Mouse (Mus musculus): Measurements from ENCODE around the gene Neurl3. TPM values are rescaled to one million over a fixed set of nuclear protein-coding genes. Genes with fewer than 3 reads are reported as not detected.

Neurl3 gene
- total RNA-seq, 2 experiments from 2014 or later = 0.55 to 0.67 TPM

DNA sequence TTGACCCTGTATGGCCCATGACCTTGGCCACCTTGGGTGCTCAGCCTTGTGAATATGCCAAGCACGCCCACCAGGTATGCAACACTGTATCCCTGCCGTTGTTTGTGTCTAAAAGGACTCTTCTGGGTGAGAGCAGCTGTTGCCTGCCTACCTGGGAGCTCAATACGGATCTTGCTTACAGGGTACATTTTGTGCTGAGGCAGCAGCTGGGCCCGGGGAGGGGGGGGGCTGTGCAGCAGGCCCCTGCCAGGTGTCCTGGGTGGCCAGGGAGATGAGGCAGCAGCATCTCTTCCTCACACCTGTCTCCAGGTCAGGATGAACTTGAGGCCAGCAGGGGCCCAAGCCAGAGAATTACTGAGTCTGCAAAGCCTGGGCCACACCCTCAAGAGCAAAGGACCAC is 23.6 kb upstream of the Neurl3 start:
- no peak for DNase-seq (ENCODE audit: low spot score in 2 of 2)

DNA sequence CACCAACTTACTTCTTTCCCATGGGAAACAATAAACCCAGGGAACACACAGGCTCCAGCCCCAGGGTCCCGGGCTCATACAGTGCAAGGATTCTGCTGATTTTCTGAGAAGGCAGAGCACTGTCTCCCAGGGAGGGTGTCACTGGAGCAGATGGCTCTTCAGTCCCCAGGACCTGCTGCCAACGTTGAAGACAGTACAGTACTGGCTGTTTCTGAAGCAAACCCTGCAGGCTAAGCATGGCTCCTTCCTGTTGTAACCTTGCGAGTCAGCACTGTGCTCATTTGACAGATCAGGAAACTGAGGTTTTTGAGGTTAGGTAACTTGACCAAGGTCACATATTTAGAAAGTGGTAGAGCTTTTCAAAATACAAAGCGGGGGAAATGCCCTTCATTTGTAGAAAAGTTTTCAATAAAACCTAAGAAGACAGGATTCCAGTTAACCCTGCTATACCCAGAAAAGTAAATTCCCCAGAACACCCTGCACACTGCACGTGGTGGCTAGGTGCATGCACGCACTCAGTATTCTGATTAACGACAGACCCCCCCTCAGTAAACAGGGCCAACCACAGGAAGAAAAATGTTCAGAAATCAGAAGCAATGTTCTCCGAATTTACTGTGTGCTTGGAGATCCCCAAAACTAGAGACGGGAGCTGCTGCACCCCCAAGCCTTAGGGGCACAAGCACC is 22.1 kb upstream of the Neurl3 start:
- no peak for DNase-seq (ENCODE audit: low spot score in 2 of 2)

DNA sequence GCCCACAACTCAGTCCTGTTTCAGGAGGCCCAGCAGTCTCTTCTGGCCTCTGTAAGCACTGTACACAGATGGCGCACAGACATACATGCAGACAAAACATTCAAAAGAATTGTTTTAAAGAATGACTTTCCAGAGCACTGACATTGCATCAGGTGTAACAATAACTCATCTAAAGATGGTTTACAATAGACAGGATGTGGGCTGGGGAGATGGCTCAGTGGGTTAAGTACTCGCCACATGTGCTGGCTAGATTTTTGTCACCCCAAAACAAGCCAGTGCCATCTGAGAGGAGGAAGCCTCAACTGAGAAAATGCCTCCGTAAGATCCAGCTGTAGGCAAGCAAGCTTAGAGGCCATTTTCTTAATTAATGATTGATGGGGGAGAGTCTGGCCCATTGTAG is 19.9 kb upstream of the Neurl3 start:
- DNase-seq (ENCODE audit: low spot score in 2 of 2) = no peak

DNA sequence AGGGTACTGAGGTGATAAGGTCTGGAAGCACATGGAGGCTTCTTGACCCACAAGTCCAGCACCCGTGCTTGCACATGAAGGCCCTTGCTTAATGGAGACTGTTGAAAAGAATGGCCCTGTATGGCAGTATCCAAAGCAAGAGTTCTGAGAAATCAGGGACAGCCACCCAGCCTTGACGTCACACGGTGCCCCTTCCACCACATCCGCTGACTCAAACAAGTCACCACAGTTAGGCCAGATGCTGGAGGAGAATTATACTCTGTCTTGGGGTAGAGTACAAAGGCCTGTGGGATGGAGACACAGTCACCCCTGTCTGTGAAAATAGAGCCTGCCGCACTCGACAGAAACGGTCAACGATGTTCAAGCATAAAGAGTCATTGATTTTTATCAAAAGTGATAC is 19.0 kb upstream of the Neurl3 start:
- no peak for DNase-seq (ENCODE audit: low spot score in 2 of 2)

DNA sequence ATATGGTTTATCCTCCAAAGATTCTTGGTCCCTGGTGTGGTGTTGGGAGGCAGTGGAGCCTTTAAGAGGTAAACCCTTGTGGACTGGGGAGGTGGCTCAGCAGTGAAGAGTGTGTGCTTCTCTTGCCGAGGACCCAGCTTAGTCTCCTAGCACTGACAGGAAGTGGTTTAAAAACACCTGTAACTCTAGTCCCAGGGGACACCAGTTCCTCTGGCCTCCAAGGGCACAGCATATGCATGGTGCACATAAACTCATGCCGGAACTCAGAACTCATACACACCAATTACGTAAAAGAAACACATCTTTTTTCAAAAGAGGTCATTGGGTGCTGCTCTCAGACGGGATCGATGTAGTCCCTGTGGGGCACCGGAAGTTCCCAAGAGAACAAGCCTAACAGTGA is 7.4 kb upstream of the Neurl3 start:
- no peak for DNase-seq (ENCODE audit: low spot score in 2 of 2)

DNA sequence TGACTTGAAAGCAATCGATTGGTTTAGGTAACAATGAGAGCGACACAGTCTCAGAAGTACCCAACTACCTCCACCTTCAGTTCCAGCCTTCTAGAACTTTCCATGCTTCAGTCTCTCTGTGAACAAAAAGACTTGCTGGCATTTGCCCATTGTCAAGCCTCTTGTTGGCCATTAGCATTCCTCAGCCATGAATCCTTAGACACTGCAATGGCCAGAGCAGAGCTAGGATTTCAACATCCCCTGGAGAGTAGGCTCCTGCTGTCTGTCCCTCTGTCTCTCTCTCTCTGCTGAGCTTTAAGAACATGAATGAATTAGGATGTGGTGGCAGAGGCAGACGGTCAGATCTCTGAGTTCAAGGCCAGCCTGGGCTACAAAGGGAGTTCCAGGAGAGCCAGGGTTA is 6.5 kb upstream of the Neurl3 start:
- no peak for DNase-seq (ENCODE audit: low spot score in 2 of 2)

DNA sequence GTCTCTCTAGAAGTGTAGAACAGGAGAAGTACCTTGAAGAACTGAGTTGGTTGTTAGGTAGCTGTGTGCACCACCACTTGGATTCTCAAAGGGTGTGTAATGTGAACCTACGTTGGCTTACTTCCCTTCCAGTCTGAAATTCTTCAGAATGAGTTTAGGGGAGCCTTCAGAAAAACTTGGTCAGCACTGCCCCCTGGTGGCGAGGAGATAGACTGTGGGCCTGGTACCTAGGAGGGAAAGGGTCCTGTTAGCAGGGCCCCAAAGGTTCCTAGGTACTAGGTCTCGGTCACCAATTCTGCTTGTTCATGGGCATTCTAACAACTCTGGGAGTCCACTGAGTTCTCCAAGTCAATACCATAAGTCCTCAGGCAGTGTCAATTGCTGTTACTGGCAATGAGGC is 4.7 kb upstream of the Neurl3 start:
- DNase-seq (ENCODE audit: low spot score in 2 of 2) = peak; percentile 65 to 79

DNA sequence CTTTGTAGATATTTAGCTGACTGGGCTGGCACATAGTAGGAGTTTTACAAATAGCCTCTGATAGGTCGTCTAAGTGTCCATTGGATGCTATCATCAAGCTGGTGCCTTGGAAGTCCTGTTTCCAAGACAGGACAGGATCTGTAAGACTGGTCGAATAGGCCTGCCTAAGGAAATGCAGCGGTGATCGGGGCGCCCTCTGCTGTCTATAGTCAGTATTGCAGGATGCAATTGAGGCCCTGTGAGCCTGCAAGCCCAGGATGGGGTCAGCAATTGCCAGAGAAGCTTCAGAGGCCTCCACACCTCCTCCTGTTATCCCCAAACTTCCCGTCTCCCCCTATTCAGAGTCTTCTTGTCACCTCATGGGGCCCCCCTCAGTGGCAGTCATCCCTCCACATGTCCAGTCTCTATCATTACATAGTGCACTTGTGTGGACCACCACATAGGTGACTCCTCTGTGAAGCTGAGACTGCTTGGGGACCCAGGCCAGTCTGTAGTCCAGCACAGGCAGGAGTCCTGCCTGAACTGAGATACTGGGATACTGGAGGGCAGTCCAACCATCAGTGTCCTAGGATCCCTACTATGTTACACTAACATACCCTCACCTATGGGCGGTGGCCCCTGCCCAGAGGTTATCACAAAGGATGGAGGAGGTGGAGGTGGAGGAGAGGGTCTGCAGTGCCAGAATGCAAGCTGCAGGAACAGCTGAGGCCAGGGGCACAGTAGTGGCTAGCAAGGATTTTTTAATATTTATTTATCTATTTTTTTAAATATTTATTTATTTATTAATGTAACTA is 3.0 kb upstream of the Neurl3 start:
- DNase-seq (ENCODE audit: low spot score in 2 of 2) = peak; percentile 71 to 72

DNA sequence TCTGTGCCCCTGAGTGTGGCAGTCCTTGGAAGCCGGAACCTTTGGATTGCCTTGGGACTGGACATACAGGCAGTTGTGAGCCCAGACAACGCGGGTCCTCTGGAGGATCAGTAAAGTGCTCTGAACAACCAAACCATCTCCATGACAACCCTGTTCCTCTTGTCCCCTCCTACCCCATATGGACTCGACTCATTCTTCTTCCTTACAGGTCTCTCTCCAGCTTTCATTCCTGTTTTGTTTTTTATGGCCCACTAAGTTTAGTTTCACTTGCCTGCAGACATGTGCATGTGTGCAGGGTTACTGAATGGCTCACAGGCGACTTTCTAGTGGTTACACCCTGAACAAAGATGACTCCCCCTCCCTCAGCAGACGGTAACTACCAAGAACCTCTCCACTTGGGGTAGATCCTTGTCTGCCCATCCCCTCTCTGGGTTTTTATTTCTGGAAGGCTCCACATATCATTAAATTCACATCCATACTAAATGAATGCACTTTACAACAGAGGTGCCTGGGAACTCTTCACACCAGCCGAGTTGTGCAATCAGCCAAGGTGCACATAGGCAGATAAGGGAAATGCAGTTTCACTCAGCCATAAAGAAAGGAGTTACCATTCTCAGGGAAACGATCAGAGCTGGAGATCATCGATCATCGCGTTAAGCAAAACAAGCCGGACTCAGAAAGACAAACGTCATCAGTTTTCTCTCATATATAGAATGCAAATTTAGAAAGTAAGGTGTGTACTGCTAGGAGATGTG is 1.3 kb upstream of the Neurl3 start:
- no peak for DNase-seq (ENCODE audit: low spot score in 2 of 2)

DNA sequence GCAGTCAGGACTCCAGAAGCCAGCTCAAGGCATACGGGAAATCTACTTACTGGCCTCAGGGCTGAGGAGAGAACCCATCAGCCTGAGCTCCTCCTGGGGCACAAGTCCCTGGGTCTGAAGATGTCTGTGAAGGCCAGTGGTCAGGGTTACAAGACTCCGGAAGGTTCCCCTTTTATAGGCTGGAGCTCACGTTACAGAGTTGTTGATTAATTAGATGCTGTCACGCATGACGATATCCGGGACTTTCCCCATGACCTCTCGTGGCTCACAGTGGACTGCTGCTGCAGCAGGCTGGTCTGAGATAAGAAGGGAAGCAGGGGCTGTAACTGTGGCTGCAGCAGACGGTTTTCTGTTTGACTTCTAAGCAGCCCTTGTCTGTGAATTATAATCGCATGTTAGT is 1.2 kb downstream of the Neurl3 start:
- no peak for DNase-seq (ENCODE audit: low spot score in 2 of 2)

DNA sequence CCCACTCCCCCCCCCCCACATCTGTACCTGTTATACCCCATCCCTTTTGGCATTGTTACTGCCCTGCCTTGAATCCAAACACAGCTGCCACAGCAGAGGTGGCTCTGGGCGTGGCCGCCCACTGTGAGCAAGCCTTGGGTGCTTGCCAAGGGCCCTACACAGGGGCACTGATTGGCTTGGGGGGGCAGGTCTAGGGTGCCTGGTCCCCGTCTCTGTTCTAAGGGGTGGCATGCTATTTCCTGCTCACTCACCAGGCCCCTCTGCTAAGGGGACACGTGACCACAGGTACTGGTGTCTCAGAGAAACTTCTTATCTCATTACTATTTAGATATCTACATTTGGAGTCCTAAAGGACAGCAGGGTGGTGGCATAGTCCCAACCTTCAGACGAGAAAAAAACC is 1.9 kb downstream of the Neurl3 start:
- no peak for DNase-seq (ENCODE audit: low spot score in 2 of 2)

DNA sequence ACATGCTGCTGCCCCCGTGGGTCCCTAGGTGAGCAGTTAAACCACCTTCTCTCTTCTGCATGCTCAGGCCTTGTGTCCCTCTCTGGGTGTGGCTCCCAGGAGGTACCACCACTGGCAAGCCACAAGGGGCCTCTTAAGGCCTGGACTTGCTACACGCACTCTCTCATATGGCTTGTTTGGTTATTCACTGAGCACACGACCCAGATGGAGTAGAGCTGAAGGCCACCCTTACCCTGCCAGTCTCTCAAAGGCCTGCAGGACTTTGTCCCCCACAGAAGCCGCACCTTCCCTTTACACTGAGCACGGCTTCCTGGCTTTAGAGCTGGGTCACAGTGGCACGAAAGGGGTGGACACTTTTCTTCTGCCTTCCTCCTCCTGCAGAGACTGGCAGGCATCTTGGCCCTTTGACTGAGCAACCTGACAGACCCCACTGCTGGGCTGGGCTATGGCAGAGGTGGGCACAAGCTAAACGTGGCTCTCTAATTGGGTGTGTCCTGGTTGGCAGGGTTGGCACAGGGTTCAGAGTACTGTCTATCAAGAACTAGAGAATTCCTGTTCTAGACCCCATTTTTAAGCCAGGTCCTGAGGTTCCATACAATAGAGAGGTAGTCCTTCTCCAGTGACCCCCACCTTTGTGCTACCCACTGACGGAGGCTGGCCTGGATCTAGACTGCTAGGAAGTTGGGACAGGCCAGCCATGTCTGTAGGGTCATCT is 2.8 kb downstream of the Neurl3 start:
- DNase-seq (ENCODE audit: low spot score in 2 of 2) = no peak

DNA sequence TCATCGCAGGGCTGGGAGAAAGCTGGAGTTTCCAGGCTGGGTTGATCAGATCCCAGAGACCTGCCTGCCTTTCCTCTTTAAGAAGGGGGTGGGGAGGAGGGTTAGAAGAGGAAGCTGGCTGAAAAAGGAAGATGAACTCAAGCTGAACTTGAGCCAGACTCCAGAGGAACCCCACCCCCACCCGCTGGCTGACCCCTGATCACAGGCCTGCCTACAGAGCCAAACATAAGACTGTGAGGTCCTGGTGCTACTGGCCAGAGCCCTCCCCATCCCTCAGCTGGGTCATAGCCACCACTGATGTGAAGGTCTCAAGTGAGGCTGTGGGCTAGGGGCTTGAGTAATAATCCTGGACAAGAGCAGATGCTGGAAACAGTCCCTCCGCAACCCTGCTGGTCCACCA is 3.8 kb downstream of the Neurl3 start:
- DNase-seq (ENCODE audit: low spot score in 2 of 2) = no peak

DNA sequence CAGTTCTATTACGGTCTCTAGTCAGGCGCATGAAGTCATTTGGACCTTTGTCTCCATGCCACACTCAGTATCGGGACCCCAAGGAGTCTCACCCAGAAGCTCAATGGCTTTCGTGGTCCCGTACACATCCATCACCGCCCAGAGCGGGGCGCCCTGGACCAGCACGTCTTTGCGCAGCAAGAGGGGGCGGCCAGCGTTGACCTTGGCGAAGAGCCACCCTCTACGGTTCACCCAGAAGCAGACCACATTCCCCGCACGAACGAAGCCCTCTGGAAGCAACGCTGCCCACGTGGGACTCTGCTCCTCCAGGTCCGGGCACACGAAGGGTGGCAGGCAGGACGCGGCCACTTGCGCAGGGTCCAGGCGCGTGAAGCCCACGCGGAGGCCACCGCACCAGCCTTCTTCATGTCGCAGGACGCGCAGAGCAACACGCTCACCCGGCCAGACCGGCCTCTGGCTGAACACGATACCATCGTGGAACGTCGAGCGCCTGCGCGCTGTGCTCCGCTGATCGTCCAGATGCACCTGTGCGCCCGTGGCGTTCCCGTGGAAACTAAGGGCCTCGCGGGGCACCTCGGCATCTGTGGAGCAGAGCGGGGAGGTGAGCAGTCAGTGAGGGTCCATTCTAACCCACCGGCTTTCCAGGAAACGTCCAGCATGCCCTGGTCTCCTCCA is 5.2 kb downstream of the Neurl3 start:
- no peak for DNase-seq (ENCODE audit: low spot score in 2 of 2)

DNA sequence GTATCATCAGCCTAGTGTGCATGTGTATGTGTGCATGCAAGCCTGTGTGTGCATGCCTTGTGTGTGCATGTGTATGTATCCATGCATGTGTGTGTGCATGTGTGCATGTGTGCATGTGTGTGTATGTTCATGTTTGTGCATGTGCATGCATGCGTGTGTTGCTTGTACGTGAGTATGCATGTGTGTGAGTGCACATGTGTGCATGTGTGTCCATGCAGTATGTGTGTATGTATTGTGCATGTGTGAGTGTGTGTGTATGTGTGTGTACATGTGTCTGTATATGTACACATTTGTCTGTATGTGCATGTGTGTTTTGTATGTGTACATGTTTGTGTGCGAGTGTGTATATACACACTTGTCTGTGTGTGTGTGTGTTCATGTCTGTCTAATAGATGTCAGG is 6.9 kb downstream of the Neurl3 start:
- no peak for DNase-seq (ENCODE audit: low spot score in 2 of 2)

DNA sequence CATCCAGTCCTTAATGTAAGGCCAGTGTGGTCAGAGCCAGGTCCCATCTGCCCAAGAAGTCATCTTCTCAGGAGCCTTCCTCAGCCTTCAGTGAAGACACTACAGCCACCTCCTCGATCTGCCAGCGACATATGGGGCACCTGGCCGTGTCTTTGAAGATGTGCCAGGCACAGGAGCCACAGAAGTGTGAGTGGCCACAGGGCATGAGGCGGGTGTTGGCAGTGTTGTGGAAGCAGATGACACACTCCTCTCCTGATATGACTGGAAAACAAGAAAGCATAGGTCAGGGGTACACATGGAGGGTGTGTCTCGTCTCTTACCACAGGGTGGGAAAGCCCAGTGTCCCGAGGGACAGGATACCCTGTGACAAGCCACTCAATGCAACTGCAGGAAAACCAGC is 8.2 kb downstream of the Neurl3 start:
- no peak for DNase-seq (ENCODE audit: low spot score in 2 of 2)

DNA sequence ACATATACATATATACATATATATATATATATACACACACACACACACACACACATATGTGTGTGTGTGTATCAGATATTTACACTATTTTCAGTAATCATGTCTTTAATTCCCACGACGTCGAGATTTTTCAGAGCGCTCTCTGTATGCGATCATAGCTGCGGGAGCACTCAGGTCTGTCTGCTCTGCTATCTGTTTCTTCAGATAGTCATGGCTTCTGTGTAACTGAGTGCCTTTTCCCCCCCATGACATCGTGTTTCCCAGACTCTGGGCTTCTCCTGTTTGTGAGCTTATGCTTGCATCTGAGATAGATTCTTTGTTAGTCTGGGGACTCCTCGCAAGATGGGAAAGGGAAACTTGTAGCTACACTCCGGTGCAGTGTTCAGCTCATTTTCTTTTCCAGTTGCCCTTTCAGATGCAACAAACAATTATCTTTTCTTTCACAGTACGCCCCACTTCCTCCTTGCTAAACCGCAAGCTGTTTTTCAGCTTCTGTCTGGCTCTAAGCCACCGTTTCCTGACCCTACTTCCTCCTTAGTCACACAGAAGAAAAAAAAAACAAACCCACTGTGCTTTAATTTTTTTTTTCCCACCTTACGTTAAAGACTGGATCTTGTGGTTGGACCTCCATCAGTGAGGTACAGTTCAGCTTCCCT is 10.5 kb downstream of the Neurl3 start:
- DNase-seq (ENCODE audit: low spot score in 2 of 2) = peak in 1 of 2 experiments; percentile 34

DNA sequence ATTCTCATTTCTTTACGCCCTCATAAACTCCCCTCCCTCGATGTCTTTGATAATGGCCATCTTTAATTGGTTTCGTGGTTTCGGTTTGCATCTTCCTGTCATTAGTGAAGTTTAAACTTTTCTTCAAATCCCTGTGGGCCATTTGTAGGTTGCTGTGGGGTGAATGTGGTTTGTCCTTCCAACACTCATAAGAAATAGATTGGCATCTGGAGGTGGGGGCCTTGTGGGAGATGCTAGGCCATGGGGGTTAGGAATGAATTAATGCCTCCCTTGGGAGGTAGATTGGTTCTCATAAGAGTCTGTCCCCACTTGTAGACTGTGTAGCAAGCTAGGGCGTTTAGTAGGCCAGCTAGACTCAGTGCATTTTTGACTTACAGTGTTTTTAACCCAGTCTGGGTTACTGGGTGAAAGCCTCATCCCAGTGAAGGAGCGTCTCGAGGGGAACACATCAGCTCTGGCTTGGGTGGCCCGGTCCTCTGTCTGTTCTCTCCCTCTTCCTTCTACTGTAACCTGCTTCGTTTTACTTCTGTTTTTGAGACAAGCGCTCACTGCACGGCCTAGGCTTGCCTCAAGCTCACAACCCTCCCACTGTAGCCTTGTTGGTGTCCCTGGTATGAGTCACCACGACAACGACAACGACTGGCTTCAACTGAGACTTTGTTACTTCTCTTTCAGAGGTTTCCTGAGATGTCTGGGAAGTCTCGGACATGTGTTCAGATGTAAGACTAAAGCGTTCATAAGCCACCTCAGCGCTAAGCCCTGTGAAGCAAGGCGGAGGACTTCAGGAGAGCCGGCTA is 12.6 kb downstream of the Neurl3 start:
- no peak for DNase-seq (ENCODE audit: low spot score in 2 of 2)

DNA sequence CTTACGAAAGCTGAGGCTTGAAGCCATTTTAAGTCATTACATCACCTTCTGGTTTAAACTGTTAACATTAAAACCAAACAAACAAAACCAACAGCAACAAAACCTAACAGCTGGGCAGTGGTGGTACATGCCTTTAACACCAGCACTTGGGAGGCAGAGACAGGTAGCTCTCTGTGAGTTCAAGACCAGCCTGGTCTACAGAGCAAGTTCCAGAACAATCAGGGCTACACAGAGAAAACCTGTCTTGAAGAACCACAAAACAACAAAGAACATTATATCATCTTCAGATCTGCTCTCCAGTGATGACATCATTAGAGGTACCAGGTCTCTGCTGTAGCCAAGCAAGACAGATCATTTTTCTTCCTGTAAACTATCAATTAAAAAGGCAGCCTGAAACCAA is 14.1 kb downstream of the Neurl3 start:
- no peak for DNase-seq (ENCODE audit: low spot score in 2 of 2)

DNA sequence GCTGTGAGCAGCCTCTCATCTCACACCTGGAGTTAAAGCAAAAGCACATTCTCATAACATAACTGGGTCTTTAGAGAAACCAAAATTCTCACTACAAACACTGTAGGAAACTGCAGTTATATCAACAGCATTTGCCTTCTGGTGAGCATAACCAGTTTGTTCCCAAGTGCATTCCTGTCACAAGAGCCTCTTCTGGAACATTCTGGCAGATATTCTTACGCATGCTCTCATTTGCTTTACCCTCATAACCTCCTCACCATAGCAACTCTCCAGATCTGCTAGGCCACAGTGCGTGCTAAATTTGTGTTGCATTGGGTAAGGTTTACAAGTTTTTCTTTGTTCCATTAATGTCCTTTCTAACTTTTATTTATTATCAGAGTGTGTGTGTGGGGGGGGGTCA is 15.2 kb downstream of the Neurl3 start:
- no peak for DNase-seq (ENCODE audit: low spot score in 2 of 2)

Measured in layer of hippocampus, postnatal 14 days (tissue).